Mouse (Mus musculus) forebrain, embryonic 16.5 days (tissue): ENCODE measurements around the gene Fgd6. TPM values are rescaled to one million over a fixed set of nuclear protein-coding genes. Genes with fewer than 3 reads are reported as not detected.

Experiments used
- ATAC-seq: fragments of 200-750 bp; cut with Nextera tagmentation; 2 replicates; pipeline ENCODE4 v1.8.0; 2017; ENCODE audit warnings: mild to moderate bottlenecking, moderate library complexity
- H3K27ac ChIP-seq: fragments of 300-500 bp; sonication (generic); 2 replicates; pipeline ENCODE4 v1.5.1; 2014; ENCODE audit warnings: low read length, control low read depth
- H3K27me3 ChIP-seq: fragments of 300-500 bp; sonication (generic); replicated peaks from 2 replicates; pipeline ENCODE4 v1.6.1; 2014; ENCODE audit warnings: low read length; ENCODE audit not compliant: control insufficient read depth, insufficient read depth
- H3K36me3 ChIP-seq: fragments of 300-500 bp; sonication (generic); 2 replicates; pipeline ENCODE4 v1.6.1; 2014; ENCODE audit not compliant: control insufficient read depth, insufficient read depth
- H3K4me1 ChIP-seq: fragments of 300-500 bp; sonication (generic); replicated peaks from 2 replicates; pipeline ENCODE4 v1.6.1; 2014; ENCODE audit warnings: low read length; ENCODE audit not compliant: control insufficient read depth, insufficient read depth
- H3K4me2 ChIP-seq: fragments of 300-500 bp; sonication (generic); 2 replicates; pipeline ENCODE4 v1.6.1; 2014; ENCODE audit warnings: mild to moderate bottlenecking, low read length, control low read depth
- H3K4me3 ChIP-seq: fragments of 300-500 bp; sonication (generic); replicated peaks from 2 replicates; pipeline ENCODE4 v1.5.1; 2014; ENCODE audit warnings: mild to moderate bottlenecking, low read length, control low read depth
- H3K9ac ChIP-seq: fragments of 300-500 bp; sonication (generic); replicated peaks from 2 replicates; pipeline ENCODE4 v1.6.1; 2014; ENCODE audit warnings: low read depth, low read length, control low read depth
- H3K9me3 ChIP-seq: fragments of 300-500 bp; sonication (generic); 2 replicates; pipeline ENCODE4 v1.6.1; 2016; ENCODE audit warnings: low read length; ENCODE audit not compliant: control insufficient read depth
- WGBS: fragments of 180-500 bp; shearing (Covaris S2); extraction: QIAGEN DNeasy Blood & Tissue Kit; methylation state at CpG from one replicate; pipeline ENCODE4 v1.1.7; 2014; 5-methylcytosine and 5-hydroxymethylcytosine counted together
- polyA plus RNA-seq: library from polyadenylated mRNA; unstranded; fragments of >200 nt; fragmentation: Nextera tagmentation; extraction: Ambion mirVana; gene quantifications from 2 replicates; pipeline ENCODE4 v1.2.1, GENCODE M21; 2015

Fgd6 gene
- polyA plus RNA-seq, 1 experiment from 2014 or later, result 1.6 TPM

GRCm38 (mm10) chr10:94014200-94014599 lies 21.6 kb upstream of the Fgd6 start:
- no peak overlapping the region for H3K9ac ChIP-seq
- H3K27ac ChIP-seq, result no peak overlapping the region
- ATAC-seq, result no peak
- H3K4me1 ChIP-seq, result no peaks in the 10 kb centered on the region
- H3K27me3 ChIP-seq, result no peaks in the 10 kb centered on the region
- H3K9me3 ChIP-seq, result no peaks in the 10 kb centered on the region
- H3K4me3 ChIP-seq, result no peak overlapping the region
- H3K36me3 ChIP-seq, result no peaks in the 10 kb centered on the region
- H3K4me2 ChIP-seq, result no peak overlapping the region
- 81% methylated on average over 4 of the region's 4 CpGs for WGBS

- WGBS, result 97% methylated on average over 8 of the region's 8 CpGs
- Histone ChIP-seq H3K4me1 (no peaks in the 10 kb centered on the region), H3K9me3 (no peaks in the 10 kb centered on the region), H3K4me3 (no peak overlapping the region), H3K36me3 (no peaks in the 10 kb centered on the region), H3K27ac (no peak overlapping the region), H3K9ac (no peak overlapping the region), H3K27me3 (no peaks in the 10 kb centered on the region), H3K4me2 (no peak overlapping the region)
- ATAC-seq, result no peak
These were observed 18.3 kb upstream of the Fgd6 start for GRCm38 (mm10) chr10:94017455-94017854.

GRCm38 (mm10) chr10:94020587-94020986 lies 15.2 kb upstream of the Fgd6 start:
- Histone ChIP-seq H3K9ac (no peak overlapping the region), H3K4me3 (no peak overlapping the region), H3K9me3 (no peaks in the 10 kb centered on the region), H3K4me2 (no peak overlapping the region), H3K27ac (no peak overlapping the region), H3K4me1 (no peaks in the 10 kb centered on the region), H3K27me3 (no peaks in the 10 kb centered on the region), H3K36me3 (peaks cover 5% of the 10 kb centered on the region; the same call in 1 of the 2 replicates)
- WGBS, result 84% methylated on average over 5 of the region's 5 CpGs
- no peak for ATAC-seq

GRCm38 (mm10) chr10:94021059-94021458 lies 14.7 kb upstream of the Fgd6 start:
- no peak overlapping the region for H3K9ac ChIP-seq
- no peak overlapping the region for H3K27ac ChIP-seq
- no peak overlapping the region for H3K4me3 ChIP-seq
- ATAC-seq, result no peak
- no peak overlapping the region for H3K4me2 ChIP-seq
- 92% methylated on average over 4 of the region's 4 CpGs for WGBS
- H3K36me3 ChIP-seq, result peaks cover 5% of the 10 kb centered on the region; the same call in 1 of the 2 replicates
- no peaks in the 10 kb centered on the region for H3K9me3 ChIP-seq
- no peaks in the 10 kb centered on the region for H3K4me1 ChIP-seq
- no peaks in the 10 kb centered on the region for H3K27me3 ChIP-seq

- H3K4me2 ChIP-seq, result no peak overlapping the region
- no peak overlapping the region for H3K27ac ChIP-seq
- H3K36me3 ChIP-seq, result peaks cover 12% of the 10 kb centered on the region; the same call in 1 of the 2 replicates
- H3K9me3 ChIP-seq, result no peaks in the 10 kb centered on the region
- no peak overlapping the region for H3K9ac ChIP-seq
- H3K4me3 ChIP-seq, result no peak overlapping the region
- H3K27me3 ChIP-seq, result no peaks in the 10 kb centered on the region
- ATAC-seq, result no peak
- 88% methylated on average over 7 of the region's 8 CpGs for WGBS
- no peaks in the 10 kb centered on the region for H3K4me1 ChIP-seq
These were observed 10.7 kb upstream of the Fgd6 start for GRCm38 (mm10) chr10:94025079-94025478.

- Histone ChIP-seq H3K27me3 (no peaks in the 10 kb centered on the region), H3K4me3 (no peak overlapping the region), H3K9ac (no peak overlapping the region), H3K4me2 (no peak overlapping the region), H3K4me1 (peaks cover 10% of the 10 kb centered on the region), H3K27ac (no peak overlapping the region), H3K9me3 (no peaks in the 10 kb centered on the region), H3K36me3 (peaks cover 12% of the 10 kb centered on the region)
- WGBS, result 83% methylated on average over 6 of the region's 6 CpGs
- no peak for ATAC-seq
These were observed 7.3 kb upstream of the Fgd6 start for GRCm38 (mm10) chr10:94028493-94028892.

- H3K4me2 ChIP-seq, result no peak overlapping the region
- ATAC-seq, result no peak
- no peaks in the 10 kb centered on the region for H3K9me3 ChIP-seq
- peaks cover 18% of the 10 kb centered on the region for H3K4me1 ChIP-seq
- H3K36me3 ChIP-seq, result peaks cover 8% of the 10 kb centered on the region
- no peaks in the 10 kb centered on the region for H3K27me3 ChIP-seq
- no peak overlapping the region for H3K4me3 ChIP-seq
- no peak overlapping the region for H3K27ac ChIP-seq
- H3K9ac ChIP-seq, result no peak overlapping the region
- 94% methylated on average over 6 of the region's 6 CpGs for WGBS
These were observed 4.6 kb upstream of the Fgd6 start for GRCm38 (mm10) chr10:94031164-94031563.

- Histone ChIP-seq H3K27ac (peak overlapping the region; percentile 47), H3K27me3 (no peaks in the 10 kb centered on the region), H3K36me3 (no peaks in the 10 kb centered on the region; the same call in 1 of the 2 replicates), H3K4me2 (peak overlapping the region; percentile 79), H3K9ac (peak overlapping the region; percentile 93), H3K4me1 (peaks cover 18% of the 10 kb centered on the region), H3K9me3 (no peaks in the 10 kb centered on the region), H3K4me3 (peak overlapping the region; percentile 84)
- ATAC-seq, result peak; percentile 68
- WGBS, result 2% methylated on average over 30 of the region's 30 CpGs
These were observed 734 bp upstream of the Fgd6 start for GRCm38 (mm10) chr10:94034876-94035657.

GRCm38 (mm10) chr10:94036375-94036758 lies 566 bp downstream of the Fgd6 start:
- ATAC-seq, result peak; percentile 15
- under 1% methylated on average over 28 of the region's 32 CpGs for WGBS

More at GRCm38 (mm10) chr10:94036375-94036758, 566 bp downstream of the Fgd6 start:
- no peaks in the 10 kb centered on the region for H3K27me3 ChIP-seq
- peaks cover 18% of the 10 kb centered on the region for H3K4me1 ChIP-seq
- H3K36me3 ChIP-seq, result no peaks in the 10 kb centered on the region
- H3K9me3 ChIP-seq, result no peaks in the 10 kb centered on the region
- 0 out of 2 replicates have a peak overlapping the region, but pooled peaks have one; percentile 7 for H3K27ac ChIP-seq
- H3K4me2 ChIP-seq, result peak overlapping the region; percentile 97
- H3K4me3 ChIP-seq, result peak overlapping the region; percentile 84
- peak overlapping the region; percentile 77 for H3K9ac ChIP-seq
